Mouse (Mus musculus) left cerebral cortex, adult 2 months (tissue): ENCODE measurements around the gene Zfp940. TPM values are rescaled to one million over a fixed set of nuclear protein-coding genes. Genes with fewer than 3 reads are reported as not detected.

Experiments used
- DNase-seq, 2 experiments: peaks; one replicate each; pipeline ENCODE4 v3.0.0; 2021 to 2022; ENCODE audit warnings: low spot score in 2 of 2, mixed read lengths in 1 of 2; ENCODE audit errors: extremely low spot score in 1 of 2
- H3K27ac ChIP-seq: fragments of 200-600 bp; 2 replicates; pipeline ENCODE4 v1.8.1; 2022
- H3K4me3 ChIP-seq: fragments of 200-600 bp; 2 replicates; pipeline ENCODE4 v1.8.1; 2022
- CTCF ChIP-seq: fragments of 200-600 bp; IDR thresholded peaks from 2 replicates; pipeline ENCODE4 v1.8.1; 2022; ENCODE audit warnings: antibody characterized with exemption, mild to moderate bottlenecking, moderate library complexity
- intact Hi-C: fragments of 180-260 bp; cut with DNase I; formaldehyde crosslinking; loops from one replicate; pipeline ENCODE4 v1.15.1; 2025
- total RNA-seq, 2 experiments: library from RNA; stranded (reverse); gene quantifications; 2 replicates each; pipeline ENCODE4 v1.2.3; 2021

The Zfp940 gene
- total RNA-seq, 2 experiments from 2014 or later = 18.9 to 25.7 TPM

DNA sequence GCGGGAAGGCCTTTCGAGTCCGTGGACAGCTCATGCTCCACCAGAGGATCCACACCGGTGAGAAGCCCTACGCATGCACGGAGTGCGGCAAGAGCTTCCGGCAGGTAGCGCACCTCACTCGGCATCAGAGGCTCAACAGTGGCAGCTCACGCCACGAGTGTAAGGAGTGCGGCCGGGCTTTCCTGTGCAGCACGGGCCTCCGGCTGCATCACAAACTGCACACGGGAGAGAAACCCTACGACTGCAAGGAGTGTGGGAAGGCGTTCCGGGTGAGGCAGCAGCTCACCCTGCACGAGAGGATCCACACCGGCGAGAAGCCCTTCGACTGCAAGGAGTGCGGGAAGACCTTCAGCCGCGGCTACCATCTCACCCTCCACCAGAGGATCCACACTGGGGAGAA lies 60.6 kb downstream of the Zfp940 start:
- DNase-seq = no peak
- Histone ChIP-seq H3K27ac (no peak overlapping the region), H3K4me3 (no peak overlapping the region)
- intact Hi-C loops = no loop called here
- TF ChIP-seq CTCF = no peak

DNA sequence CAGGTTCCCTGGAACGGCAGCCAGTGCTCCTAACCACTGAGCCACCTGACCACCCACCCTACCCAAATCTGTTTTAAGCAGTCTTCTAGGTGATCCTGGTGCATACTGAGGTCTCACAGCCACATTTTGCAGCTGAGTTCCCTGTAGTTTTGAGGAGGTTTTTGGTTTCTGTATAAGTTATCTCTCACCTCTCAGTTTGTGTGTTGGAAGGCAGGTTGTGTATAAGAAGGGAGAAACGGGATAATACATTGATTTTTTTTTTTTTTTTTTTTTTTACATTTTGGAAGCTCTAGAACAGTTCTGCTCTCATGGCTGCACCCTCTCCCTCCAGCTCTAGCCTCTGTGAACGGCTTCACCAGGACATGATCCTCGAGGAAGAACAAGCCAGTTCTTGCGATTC lies 67.6 kb downstream of the Zfp940 start:
- no peak for TF ChIP-seq CTCF
- DNase-seq = no peak
- intact Hi-C loops = no loop called here
- Histone ChIP-seq H3K4me3 (peak overlapping the region; percentile 54), H3K27ac (no peak overlapping the region)

DNA sequence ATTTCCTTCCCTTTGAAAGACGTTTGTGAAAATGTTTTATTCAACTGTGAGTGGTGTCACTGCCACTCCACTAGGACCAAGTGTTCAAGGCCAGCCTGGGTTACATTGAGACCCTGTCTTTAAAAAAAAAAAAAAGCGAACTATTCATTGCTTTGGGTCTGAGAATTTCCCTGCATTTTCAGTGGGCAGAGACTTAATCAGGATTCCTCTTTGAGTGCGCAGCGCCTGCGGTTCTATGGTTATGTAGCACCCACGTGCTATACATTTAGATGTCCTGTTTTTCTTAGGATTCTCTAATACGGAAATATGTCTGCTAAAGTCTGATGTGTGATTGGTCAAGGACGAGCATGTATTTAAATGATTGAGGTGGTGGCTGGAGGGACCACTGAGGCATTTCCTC lies 68.4 kb downstream of the Zfp940 start:
- Histone ChIP-seq H3K4me3 (peak overlapping the region; percentile 54), H3K27ac (peak overlapping the region; percentile 8; the same call in 1 of the 2 replicates)
- no peak for TF ChIP-seq CTCF
- no peak for DNase-seq
- intact Hi-C loops = no loop called here

DNA sequence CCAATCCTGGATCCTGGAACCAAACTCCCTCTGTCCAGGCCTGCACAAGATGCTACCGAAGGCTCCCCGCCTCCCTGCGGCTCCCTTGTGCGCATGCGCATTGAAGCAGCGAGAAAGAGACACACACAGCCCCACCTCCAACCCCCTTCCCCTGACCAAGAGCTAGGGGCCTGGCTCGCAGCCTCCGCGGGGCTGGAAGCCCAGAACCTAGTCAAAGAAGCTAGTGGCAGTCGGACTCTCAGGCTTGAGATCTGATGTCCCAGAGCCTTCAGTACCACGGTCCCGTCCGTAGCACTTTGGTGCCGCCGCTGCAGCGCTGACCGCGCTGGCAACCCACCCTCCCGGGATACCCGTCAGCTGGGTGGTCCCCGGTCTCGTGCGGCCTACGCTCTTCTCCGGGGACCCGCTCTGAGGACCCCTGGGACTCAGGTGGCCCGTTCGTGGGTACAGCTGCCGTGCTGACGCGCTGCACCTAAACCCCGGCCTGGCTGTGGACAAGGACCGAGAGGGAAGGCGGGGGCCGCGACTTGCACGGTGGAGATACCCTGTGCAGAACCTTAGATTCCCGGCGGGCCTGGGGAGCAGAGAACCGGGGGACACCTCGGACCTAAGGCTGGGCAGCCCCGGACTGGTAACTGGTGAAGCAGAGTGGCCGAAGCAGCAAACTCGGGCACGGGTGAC lies 69.5 kb downstream of the Zfp940 start, which contains the start of gene Zfp30:
Zfp30 (plus strand) TSS at position 128 of the 681 bp plus-strand sequence.
- H3K4me3 ChIP-seq = peak within 1 kb of the TSS; percentile 54
- TF ChIP-seq CTCF = no peak
- DNase-seq = peak; percentile 84
- peak within 1 kb of the TSS; percentile 83 for H3K27ac ChIP-seq
- intact Hi-C loops = loop anchor here (1.0 kb wide), 1 partner anchor 32 kb away; the partner anchor contains the start of gene Zfp790

Other genes starting within 250 kb of the Zfp940 start
- gene Catsperg2, start 126.6 kb downstream of the Zfp940 start, total RNA-seq = under 1 TPM in 1 of 2 experiments, not detected in 1; 0.23 TPM
- gene Zfp84, start 85.1 kb downstream of the Zfp940 start, total RNA-seq = 10 to 100 TPM; 16.5 to 17.0 TPM
- 10 to 100 TPM; 11.7 to 12.3 TPM for gene Zfp30, start 69.7 kb downstream of the Zfp940 start, total RNA-seq
- 10 to 100 TPM; 21.8 to 23.1 TPM for gene Zfp790, start 37.6 kb downstream of the Zfp940 start, total RNA-seq
- gene Zfp420, start 6.3 kb upstream of the Zfp940 start, total RNA-seq = 10 to 100 TPM; 15.3 to 16.8 TPM
- gene Zfp27, start 52.9 kb upstream of the Zfp940 start, total RNA-seq = 10 to 100 TPM; 22.3 to 23.8 TPM
- 1 to 10 TPM; 8.9 to 9.6 TPM for gene Zfp383, start 54.6 kb upstream of the Zfp940 start, total RNA-seq
- 10 to 100 TPM; 17.4 to 19.0 TPM for gene Zfp74, start 100.4 kb upstream of the Zfp940 start, total RNA-seq
- 1 to 10 TPM; 3.6 to 3.9 TPM for gene Zfp568, start 130.3 kb upstream of the Zfp940 start, total RNA-seq
- gene Zfp14, start 197.7 kb upstream of the Zfp940 start, total RNA-seq = 1 to 10 TPM; 6.8 to 7.8 TPM
- gene Zfp82, start 219.2 kb upstream of the Zfp940 start, total RNA-seq = 1 to 10 TPM; 3.6 to 3.8 TPM
- gene Gm26920, start 236.7 kb upstream of the Zfp940 start, total RNA-seq = 1 to 10 TPM; 1.1 to 1.4 TPM
- gene Zfp566, start 236.9 kb upstream of the Zfp940 start, total RNA-seq = 1 to 10 TPM; 7.0 to 7.2 TPM
- gene Zfp260, start 241.1 kb upstream of the Zfp940 start, total RNA-seq = 10 to 100 TPM; 71.7 to 72.1 TPM